Mouse (Mus musculus) heart, postnatal 14 days (tissue): ENCODE results near the gene Ints4. TPM values are rescaled to one million over a fixed set of nuclear protein-coding genes. Genes with fewer than 3 reads are reported as not detected.

ENCODE experiments used
- total RNA-seq, 2 experiments: library from RNA; stranded (reverse); gene quantifications; 2 replicates each; pipeline ENCODE4 v1.2.3; 2021

Ints4 gene
- total RNA-seq, 2 experiments from 2014 or later = 35.6 to 44.2 TPM

Other genes with a start within 250 kb of the Ints4 start
- 1 to 10 TPM; 1.2 to 1.9 TPM for gene Usp35, start 148.9 kb upstream of the Ints4 start, total RNA-seq
- gene Kctd21, start 148.6 kb upstream of the Ints4 start, total RNA-seq = 1 to 10 TPM; 3.0 to 3.3 TPM
- gene Alg8, start 109.3 kb upstream of the Ints4 start, total RNA-seq = 1 to 10 TPM; 5.1 to 5.5 TPM
- 100 to 1,000 TPM; 516 to 524 TPM for gene Ndufc2, start 81.0 kb upstream of the Ints4 start, total RNA-seq
- 10 to 100 TPM; 27.7 to 34.9 TPM for gene Thrsp, start 63.2 kb upstream of the Ints4 start, total RNA-seq
- under 1 TPM; 0.29 to 0.41 TPM for gene Kctd14, start 29.6 kb upstream of the Ints4 start, total RNA-seq
- gene Aamdc, start 98.5 kb downstream of the Ints4 start, total RNA-seq = 10 to 100 TPM; 47.5 to 48.8 TPM
- 10 to 100 TPM; 17.4 to 18.6 TPM for gene Rsf1, start 98.9 kb downstream of the Ints4 start, total RNA-seq
- 10 to 100 TPM; 29.5 to 31.1 TPM for gene Clns1a, start 215.7 kb downstream of the Ints4 start, total RNA-seq